Mouse (Mus musculus) kidney, embryonic 14.5 days (tissue): ENCODE measurements around the gene Rufy2. TPM values are rescaled to one million over a fixed set of nuclear protein-coding genes. Genes with fewer than 3 reads are reported as not detected.

Experiments used
- ATAC-seq: fragments of 200-750 bp; cut with Nextera tagmentation; 2 replicates; pipeline ENCODE4 v1.8.0; 2017; ENCODE audit warnings: moderate number of reproducible peaks, mild to moderate bottlenecking, moderate TSS enrichment, moderate library complexity; ENCODE audit not compliant: low FRiP score, low TSS enrichment
- H3K27ac ChIP-seq: fragments of 300-500 bp; sonication (generic); 2 replicates; pipeline ENCODE4 v1.5.1; 2014; ENCODE audit warnings: low read depth, mild to moderate bottlenecking, low read length, moderate library complexity, mixed read lengths
- H3K27me3 ChIP-seq: fragments of 300-500 bp; sonication (generic); 2 replicates; pipeline ENCODE4 v1.6.1; 2014; ENCODE audit warnings: mild to moderate bottlenecking, low read length; ENCODE audit not compliant: control insufficient read depth, insufficient read depth
- H3K36me3 ChIP-seq: fragments of 300-500 bp; sonication (generic); 2 replicates; pipeline ENCODE4 v1.6.1; 2014; ENCODE audit warnings: low read length, mixed read lengths; ENCODE audit not compliant: control insufficient read depth, insufficient read depth
- H3K4me1 ChIP-seq: fragments of 300-500 bp; sonication (generic); 2 replicates; pipeline ENCODE4 v1.6.1; 2014; ENCODE audit warnings: low read length, mixed read lengths; ENCODE audit not compliant: control insufficient read depth, insufficient read depth
- H3K4me2 ChIP-seq: fragments of 300-500 bp; sonication (generic); replicated peaks from 2 replicates; pipeline ENCODE4 v1.6.1; 2014; ENCODE audit warnings: low read depth, mild to moderate bottlenecking, low read length
- H3K4me3 ChIP-seq: fragments of 300-500 bp; sonication (generic); 2 replicates; pipeline ENCODE4 v1.5.1; 2014; ENCODE audit warnings: mild to moderate bottlenecking, low read length
- H3K9ac ChIP-seq: fragments of 300-500 bp; sonication (generic); 2 replicates; pipeline ENCODE4 v1.6.1; 2014; ENCODE audit warnings: low read depth, mild to moderate bottlenecking, low read length, moderate library complexity
- H3K9me3 ChIP-seq: fragments of 300-500 bp; sonication (generic); 2 replicates; pipeline ENCODE4 v1.6.1; 2016; ENCODE audit warnings: low read length; ENCODE audit not compliant: control insufficient read depth
- WGBS: fragments of 180-500 bp; shearing (Covaris S2); extraction: QIAGEN DNeasy Blood & Tissue Kit; methylation state at CpG from one replicate; pipeline ENCODE4 v1.1.7; 2014; 5-methylcytosine and 5-hydroxymethylcytosine counted together
- polyA plus RNA-seq: library from polyadenylated mRNA; unstranded; fragments of >200 nt; fragmentation: Nextera tagmentation; extraction: Ambion mirVana; gene quantifications from 2 replicates; pipeline ENCODE4 v1.2.1, GENCODE M21; 2014

Rufy2 gene
- polyA plus RNA-seq, 1 experiment from 2014 or later = 28.4 TPM

GRCm38 (mm10) chr10:63032267-63032666 is 52.2 kb downstream of the Rufy2 start:
- 69% methylated on average over 3 of the region's 3 CpGs for WGBS
- Histone ChIP-seq H3K27me3 (no peaks in the 10 kb centered on the region), H3K9ac (no peak overlapping the region), H3K4me3 (no peak overlapping the region), H3K27ac (no peak overlapping the region), H3K9me3 (no peaks in the 10 kb centered on the region), H3K4me2 (no peak overlapping the region), H3K4me1 (no peaks in the 10 kb centered on the region), H3K36me3 (no peaks in the 10 kb centered on the region)
- ATAC-seq = no peak

- no peak overlapping the region for H3K27ac ChIP-seq
- no peaks in the 10 kb centered on the region for H3K36me3 ChIP-seq
- H3K9ac ChIP-seq = no peak overlapping the region
- H3K4me2 ChIP-seq = no peak overlapping the region
- ATAC-seq = no peak
- WGBS = 76% methylated on average over 3 of the region's 3 CpGs
- H3K4me1 ChIP-seq = no peaks in the 10 kb centered on the region
- H3K9me3 ChIP-seq = no peaks in the 10 kb centered on the region
- no peaks in the 10 kb centered on the region for H3K27me3 ChIP-seq
- H3K4me3 ChIP-seq = no peak overlapping the region
These were observed 52.9 kb downstream of the Rufy2 start for GRCm38 (mm10) chr10:63032956-63033355.

- no peak overlapping the region for H3K4me3 ChIP-seq
- no peaks in the 10 kb centered on the region for H3K4me1 ChIP-seq
- H3K36me3 ChIP-seq = no peaks in the 10 kb centered on the region
- H3K27me3 ChIP-seq = no peaks in the 10 kb centered on the region
- ATAC-seq = no peak
- H3K9ac ChIP-seq = no peak overlapping the region
- 67% methylated on average over 14 of the region's 14 CpGs for WGBS
- H3K9me3 ChIP-seq = no peaks in the 10 kb centered on the region
- H3K27ac ChIP-seq = no peak overlapping the region
- H3K4me2 ChIP-seq = no peak overlapping the region
These were observed 58.7 kb downstream of the Rufy2 start for GRCm38 (mm10) chr10:63038571-63039320.

- no peak for ATAC-seq
- Histone ChIP-seq H3K4me1 (no peaks in the 10 kb centered on the region), H3K9me3 (no peaks in the 10 kb centered on the region), H3K36me3 (no peaks in the 10 kb centered on the region), H3K4me2 (no peak overlapping the region), H3K4me3 (no peak overlapping the region), H3K27ac (no peak overlapping the region), H3K9ac (no peak overlapping the region), H3K27me3 (no peaks in the 10 kb centered on the region)
- 88% methylated on average over 5 of the region's 5 CpGs for WGBS
These were observed 60.0 kb downstream of the Rufy2 start for GRCm38 (mm10) chr10:63039867-63040628.

GRCm38 (mm10) chr10:63043154-63043553 is 63.1 kb downstream of the Rufy2 start:
- no peaks in the 10 kb centered on the region for H3K4me1 ChIP-seq
- no peak overlapping the region for H3K27ac ChIP-seq
- no peak overlapping the region for H3K9ac ChIP-seq
- no peaks in the 10 kb centered on the region for H3K27me3 ChIP-seq
- no peak overlapping the region for H3K4me2 ChIP-seq
- H3K9me3 ChIP-seq = no peaks in the 10 kb centered on the region
- 70% methylated on average over 3 of the region's 3 CpGs for WGBS
- H3K4me3 ChIP-seq = no peak overlapping the region
- no peaks in the 10 kb centered on the region for H3K36me3 ChIP-seq
- ATAC-seq = no peak

- 93% methylated on average over 8 of the region's 8 CpGs for WGBS
- Histone ChIP-seq H3K4me1 (no peaks in the 10 kb centered on the region), H3K9me3 (no peaks in the 10 kb centered on the region), H3K27me3 (no peaks in the 10 kb centered on the region), H3K27ac (no peak overlapping the region), H3K4me3 (no peak overlapping the region), H3K36me3 (no peaks in the 10 kb centered on the region), H3K9ac (no peak overlapping the region), H3K4me2 (no peak overlapping the region)
- no peak for ATAC-seq
These were observed 67.7 kb downstream of the Rufy2 start for GRCm38 (mm10) chr10:63047751-63048150.

GRCm38 (mm10) chr10:63049106-63049505 is 69.1 kb downstream of the Rufy2 start:
- WGBS = 61% methylated on average over 1 of the region's 2 CpGs
- H3K9ac ChIP-seq = no peak overlapping the region

GRCm38 (mm10) chr10:63051267-63051666 is 71.2 kb downstream of the Rufy2 start:
- ATAC-seq = no peak
- H3K36me3 ChIP-seq = no peaks in the 10 kb centered on the region
- H3K4me3 ChIP-seq = no peak overlapping the region
- no peak overlapping the region for H3K9ac ChIP-seq
- WGBS = 82% methylated on average over 7 of the region's 7 CpGs
- H3K27me3 ChIP-seq = no peaks in the 10 kb centered on the region
- no peaks in the 10 kb centered on the region for H3K4me1 ChIP-seq
- no peak overlapping the region for H3K4me2 ChIP-seq
- H3K27ac ChIP-seq = no peak overlapping the region
- no peaks in the 10 kb centered on the region for H3K9me3 ChIP-seq

More at GRCm38 (mm10) chr10:63049106-63049505, 69.1 kb downstream of the Rufy2 start:
- ATAC-seq = no peak
- H3K4me2 ChIP-seq = no peak overlapping the region
- no peaks in the 10 kb centered on the region for H3K27me3 ChIP-seq
- no peaks in the 10 kb centered on the region for H3K4me1 ChIP-seq
- no peak overlapping the region for H3K4me3 ChIP-seq
- H3K9me3 ChIP-seq = no peaks in the 10 kb centered on the region
- H3K36me3 ChIP-seq = no peaks in the 10 kb centered on the region
- H3K27ac ChIP-seq = no peak overlapping the region

- H3K4me2 ChIP-seq = no peak overlapping the region
- H3K4me3 ChIP-seq = no peak overlapping the region
- no peak overlapping the region for H3K27ac ChIP-seq
- 81% methylated on average over 6 of the region's 6 CpGs for WGBS
- no peaks in the 10 kb centered on the region for H3K27me3 ChIP-seq
- H3K4me1 ChIP-seq = no peaks in the 10 kb centered on the region
- H3K9ac ChIP-seq = no peak overlapping the region
- no peaks in the 10 kb centered on the region for H3K9me3 ChIP-seq
- no peaks in the 10 kb centered on the region for H3K36me3 ChIP-seq
- ATAC-seq = no peak
These were observed 72.0 kb downstream of the Rufy2 start for GRCm38 (mm10) chr10:63052011-63052410.
